ENCODE assay signal across 8 mouse cellular contexts in the genomic region with DNA sequence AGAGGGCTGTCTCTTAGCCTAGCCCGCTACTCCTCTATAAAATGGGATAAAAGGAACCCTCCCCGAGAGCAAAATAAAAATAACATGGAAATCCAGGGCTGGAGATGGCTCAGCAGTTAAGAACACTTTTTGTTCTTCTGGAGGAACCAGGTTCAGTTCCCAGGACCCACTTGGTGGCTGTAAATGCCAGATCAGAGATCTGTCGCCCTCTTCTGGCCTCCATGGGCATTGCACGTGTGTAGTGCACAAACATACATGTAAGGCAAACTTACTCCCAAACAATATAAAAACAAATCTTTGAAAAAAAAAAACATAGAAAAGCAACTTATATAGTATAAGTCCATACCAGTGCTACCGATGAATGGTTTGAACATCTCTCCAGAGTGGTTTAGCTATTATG.
DNase-seq lines count a peak whose midpoint lies in the region; ATAC-seq and TF ChIP-seq lines count a peak whose summit lies in the region.

No protein-coding gene starts in this region.

- ATAC-seq in cerebellum, adult (ENCODE audit: insufficient number of reproducible peaks, low FRiP score, low TSS enrichment): no peak
- no peak for ATAC-seq in liver, embryonic 12.5 days
- no peak for ATAC-seq in forebrain, embryonic 13.5 days

- WGBS in cerebellum, adult 2 months: 68% methylated on average over 5 of the region's 5 CpGs
- WGBS in liver, adult 2 months: 64% methylated on average over 5 of the region's 5 CpGs
- 44% methylated on average over 5 of the region's 5 CpGs for WGBS in liver, embryonic 12.5 days (ENCODE audit: insufficient replicate concordance)
- WGBS in forebrain, embryonic 13.5 days: 66% methylated on average over 5 of the region's 5 CpGs

- no peaks in the 10 kb centered on the region; the same call in 1 of the 2 replicates for H3K4me1 ChIP-seq in cerebellum, adult 2 months (ENCODE audit: control insufficient read depth, insufficient read depth, low read length)
- H3K4me1 ChIP-seq in liver, adult 2 months (ENCODE audit: control insufficient read depth, insufficient read depth, low read length): no peaks in the 10 kb centered on the region
- no peaks in the 10 kb centered on the region for H3K4me1 ChIP-seq in liver, embryonic 12.5 days
- peaks cover 8% of the 10 kb centered on the region for H3K4me1 ChIP-seq in forebrain, embryonic 13.5 days

- no peak overlapping the region for H3K4me2 ChIP-seq in liver, embryonic 12.5 days
- H3K4me2 ChIP-seq in forebrain, embryonic 13.5 days: no peak overlapping the region

- H3K4me3 ChIP-seq in cerebellum, adult 2 months (replicated peaks; ENCODE audit: insufficient read depth, low read depth, low read length): no peak overlapping the region
- H3K4me3 ChIP-seq in liver, adult 2 months (ENCODE audit: insufficient read depth, low read depth, low read length): no peak overlapping the region
- no peak overlapping the region for H3K4me3 ChIP-seq in liver, embryonic 12.5 days
- H3K4me3 ChIP-seq in forebrain, embryonic 13.5 days: no peak overlapping the region

- H3K27ac ChIP-seq in cerebellum, adult 2 months (ENCODE audit: insufficient read depth, low read length): no peak overlapping the region
- no peak overlapping the region for H3K27ac ChIP-seq in liver, adult 2 months (replicated peaks; ENCODE audit: insufficient read depth, low read depth, low read length)
- no peak overlapping the region for H3K27ac ChIP-seq in liver, embryonic 12.5 days
- no peak overlapping the region for H3K27ac ChIP-seq in forebrain, embryonic 13.5 days

- H3K9ac ChIP-seq in liver, adult 2 months (ENCODE audit: low read depth, low read length): no peak overlapping the region
- no peak overlapping the region for H3K9ac ChIP-seq in liver, embryonic 12.5 days
- H3K9ac ChIP-seq in forebrain, embryonic 13.5 days: no peak overlapping the region

- peak; percentile 32; the same call in 1 of the 2 replicates for TF ChIP-seq CTCF in cerebellum, adult 2 months (IDR thresholded peaks at IDR 0.05; ENCODE audit: borderline replicate concordance, insufficient read depth, low read depth, low read length)
- TF ChIP-seq CTCF in liver, adult 2 months (IDR thresholded peaks at IDR 0.05; ENCODE audit: low read depth, low read length): peak; percentile 73

- no peaks in the 10 kb centered on the region for H3K79me2 ChIP-seq in liver, adult 2 months (ENCODE audit: control insufficient read depth, insufficient read depth, low read length)

- H3K27me3 ChIP-seq in cerebellum, adult 2 months (ENCODE audit: control insufficient read depth, insufficient read depth, low read length): peaks cover 1% of the 10 kb centered on the region; the same call in 1 of the 2 replicates
- peaks cover 8% of the 10 kb centered on the region for H3K27me3 ChIP-seq in liver, adult 2 months (ENCODE audit: control insufficient read depth, insufficient read depth, low read length)
- H3K27me3 ChIP-seq in liver, embryonic 12.5 days (replicated peaks): peaks cover 29% of the 10 kb centered on the region
- no peaks in the 10 kb centered on the region for H3K27me3 ChIP-seq in forebrain, embryonic 13.5 days

- H3K36me3 ChIP-seq in liver, adult 2 months (ENCODE audit: control insufficient read depth, insufficient read depth, low read length): no peaks in the 10 kb centered on the region
- H3K36me3 ChIP-seq in liver, embryonic 12.5 days: no peaks in the 10 kb centered on the region
- no peaks in the 10 kb centered on the region for H3K36me3 ChIP-seq in forebrain, embryonic 13.5 days (ENCODE audit: poor library complexity, severe bottlenecking)

- no peaks in the 10 kb centered on the region for H3K9me3 ChIP-seq in liver, embryonic 12.5 days (replicated peaks)
- no peaks in the 10 kb centered on the region for H3K9me3 ChIP-seq in forebrain, embryonic 13.5 days (replicated peaks)

- DNase-seq in cerebellum, adult 2 months: no peak
- peak; percentile 29 for DNase-seq in liver, adult 2 months (ENCODE audit: extremely low read depth, low read depth, low spot score)
- peak; percentile 10 for DNase-seq in c-Kit-positive CD71-positive TER-119-negative erythroid progenitor cells, embryonic 14.5 days (ENCODE audit: low read depth)
- peak; percentile 28 for DNase-seq in lung, postnatal 10 days
- peak; percentile 27 to 46 for DNase-seq in thymus, postnatal 36 days

- TF ChIP-seq POLR2A in cerebellum, adult 2 months (IDR thresholded peaks at IDR 0.05; ENCODE audit: borderline replicate concordance, insufficient read depth, low read length): no peak
- no peak for TF ChIP-seq POLR2A in liver, adult 2 months (IDR thresholded peaks at IDR 0.05; ENCODE audit: extremely low read depth, insufficient read depth, low read length)

Comparison
In these comparisons a context has a peak if more than half of its experiments do, and no peak if none do; other contexts are left out.
1. DNase-seq: peak in liver, adult 2 months (single experiment), c-Kit-positive CD71-positive TER-119-negative erythroid progenitor cells, embryonic 14.5 days (single experiment), lung, postnatal 10 days (single experiment) and thymus, postnatal 36 days (2 of 2); none in cerebellum, adult 2 months (0 of 2).